Mouse (Mus musculus) intestine, embryonic 14.5 days (tissue): ENCODE measurements around the gene Kitl. TPM values are rescaled to one million over a fixed set of nuclear protein-coding genes. Genes with fewer than 3 reads are reported as not detected.

Source experiments
- ATAC-seq: fragments of 200-750 bp; cut with Nextera tagmentation; replicated peaks from 2 replicates; pipeline ENCODE4 v1.8.0; 2017; ENCODE audit warnings: low read depth, moderate number of reproducible peaks, moderate TSS enrichment, moderate library complexity; ENCODE audit not compliant: low FRiP score, low TSS enrichment
- DNase-seq: peaks from one replicate; pipeline ENCODE4 v3.0.0-alpha.2; 2018; ENCODE audit warnings: low spot score
- H3K27ac ChIP-seq: fragments of 300-500 bp; sonication (generic); 2 replicates; pipeline ENCODE4 v1.5.1; 2014; ENCODE audit warnings: low read depth, mild to moderate bottlenecking, control low read depth
- H3K27me3 ChIP-seq: fragments of 300-500 bp; sonication (generic); replicated peaks from 2 replicates; pipeline ENCODE4 v1.6.1; 2014; ENCODE audit warnings: low read length, control low read depth; ENCODE audit not compliant: control insufficient read depth, insufficient read depth
- H3K36me3 ChIP-seq: fragments of 300-500 bp; sonication (generic); 2 replicates; pipeline ENCODE4 v1.6.1; 2014; ENCODE audit warnings: low read length, control low read depth; ENCODE audit not compliant: control insufficient read depth, insufficient read depth
- H3K4me1 ChIP-seq: fragments of 300-500 bp; sonication (generic); replicated peaks from 2 replicates; pipeline ENCODE4 v1.6.1; 2014; ENCODE audit warnings: low read length, control low read depth, mixed read lengths; ENCODE audit not compliant: control insufficient read depth, insufficient read depth
- H3K4me2 ChIP-seq: fragments of 300-500 bp; sonication (generic); 2 replicates; pipeline ENCODE4 v1.6.1; 2014; ENCODE audit warnings: low read length
- H3K4me3 ChIP-seq: fragments of 300-500 bp; sonication (generic); 2 replicates; pipeline ENCODE4 v1.5.1; 2014; ENCODE audit warnings: low read depth, low read length, control low read depth, mixed read lengths
- H3K9ac ChIP-seq: fragments of 300-500 bp; sonication (generic); 2 replicates; pipeline ENCODE4 v1.6.1; 2014; ENCODE audit warnings: mild to moderate bottlenecking, low read length
- H3K9me3 ChIP-seq: fragments of 300-500 bp; sonication (generic); 2 replicates; pipeline ENCODE4 v1.6.1; 2016; ENCODE audit warnings: low read length, control low read depth; ENCODE audit not compliant: control insufficient read depth
- WGBS: fragments of 180-500 bp; shearing (Covaris S2); extraction: QIAGEN DNeasy Blood & Tissue Kit; methylation state at CpG from one replicate; pipeline ENCODE4 v1.1.7; 2014; 5-methylcytosine and 5-hydroxymethylcytosine counted together
- polyA plus RNA-seq: library from polyadenylated mRNA; unstranded; fragments of >200 nt; fragmentation: Nextera tagmentation; extraction: Ambion mirVana; gene quantifications from 2 replicates; pipeline ENCODE4 v1.2.1, GENCODE M21; 2014

Gene Kitl
- polyA plus RNA-seq, 1 experiment from 2014 or later, result 40.2 TPM

DNA sequence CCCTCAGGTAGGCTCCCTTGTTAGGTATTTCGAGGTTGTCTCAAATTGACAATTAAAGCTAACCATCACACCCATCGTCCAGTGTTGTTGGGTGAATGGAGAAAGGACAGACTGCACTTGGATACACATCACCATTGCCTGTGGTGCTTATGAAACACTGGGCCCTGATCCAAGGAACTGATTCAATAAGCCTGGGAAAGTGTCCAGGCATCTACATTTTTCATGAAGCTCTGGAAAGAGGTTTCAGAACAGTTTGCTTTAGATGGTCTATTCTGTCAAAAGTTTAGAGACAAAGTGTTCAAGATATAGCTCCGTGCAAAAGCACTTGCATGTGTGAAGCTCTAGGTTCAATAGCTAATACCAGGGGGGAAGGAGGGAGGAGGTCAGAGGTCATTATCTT is 38.6 kb downstream of the Kitl start:
- Histone ChIP-seq H3K27ac (no peak overlapping the region), H3K4me3 (no peak overlapping the region), H3K4me2 (no peak overlapping the region), H3K9ac (no peak overlapping the region), H3K36me3 (no peaks in the 10 kb centered on the region), H3K9me3 (no peaks in the 10 kb centered on the region), H3K4me1 (no peaks in the 10 kb centered on the region; the same call in 1 of the 2 replicates), H3K27me3 (no peaks in the 10 kb centered on the region)
- ATAC-seq (0 out of 2 replicates have a peak, but pooled peaks have one; percentile 45), DNase-seq (no peak)
- WGBS, result 69% methylated on average over 3 of the region's 3 CpGs

DNA sequence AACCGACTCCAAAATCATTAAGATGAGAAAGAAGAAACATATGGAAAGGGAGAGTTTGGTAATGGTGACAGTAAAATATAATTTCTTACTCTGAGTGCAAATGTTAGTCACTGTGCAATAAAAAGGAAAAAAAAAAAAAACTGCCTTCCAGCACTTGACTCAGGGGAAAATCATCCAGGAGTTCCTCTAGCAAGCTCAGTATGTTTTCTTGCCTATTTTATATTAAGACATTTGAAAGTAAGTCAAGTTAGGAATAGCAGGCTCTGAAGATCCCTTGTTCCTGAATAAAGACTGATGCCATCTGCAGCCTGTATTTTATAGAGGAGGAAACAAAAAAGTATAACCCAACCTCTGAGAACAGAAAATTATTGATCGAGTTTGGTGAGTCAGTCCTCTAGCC is 39.7 kb downstream of the Kitl start:
- H3K9ac ChIP-seq, result no peak overlapping the region
- WGBS, result 91% methylated on average over 2 of the region's 2 CpGs
- no peak overlapping the region for H3K4me3 ChIP-seq
- no peaks in the 10 kb centered on the region for H3K36me3 ChIP-seq
- no peak overlapping the region for H3K27ac ChIP-seq
- H3K4me1 ChIP-seq, result no peaks in the 10 kb centered on the region; the same call in 1 of the 2 replicates
- no peak overlapping the region for H3K4me2 ChIP-seq
- H3K27me3 ChIP-seq, result no peaks in the 10 kb centered on the region
- no peaks in the 10 kb centered on the region for H3K9me3 ChIP-seq
- no peak for DNase-seq
- ATAC-seq, result no peak

DNA sequence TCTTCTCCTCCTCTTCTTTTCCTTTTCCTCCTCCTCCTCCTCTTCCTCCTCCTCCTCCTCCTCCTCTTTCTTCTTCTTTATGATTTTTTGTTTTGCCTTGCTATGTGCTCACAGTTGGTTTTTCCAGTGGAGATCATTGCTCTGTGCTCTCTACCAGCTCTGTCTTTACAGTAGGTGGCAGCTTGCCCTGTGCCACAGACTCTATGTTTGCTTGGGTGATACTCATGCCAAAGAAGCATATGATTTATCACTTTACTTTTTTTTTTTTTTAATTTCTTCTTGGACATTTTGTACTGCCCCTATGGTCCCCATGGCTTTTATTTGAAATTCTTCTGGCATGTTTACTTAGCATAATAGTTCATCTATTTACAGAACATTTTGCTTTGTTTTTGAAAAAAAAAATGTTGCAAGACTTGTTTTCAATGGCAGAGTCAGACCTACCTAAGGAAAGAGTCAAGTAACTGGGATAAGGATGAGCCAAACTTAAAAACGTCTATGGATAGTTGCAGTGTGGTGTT is 41.7 kb downstream of the Kitl start:
- no peak for DNase-seq
- H3K9me3 ChIP-seq, result no peaks in the 10 kb centered on the region

DNA sequence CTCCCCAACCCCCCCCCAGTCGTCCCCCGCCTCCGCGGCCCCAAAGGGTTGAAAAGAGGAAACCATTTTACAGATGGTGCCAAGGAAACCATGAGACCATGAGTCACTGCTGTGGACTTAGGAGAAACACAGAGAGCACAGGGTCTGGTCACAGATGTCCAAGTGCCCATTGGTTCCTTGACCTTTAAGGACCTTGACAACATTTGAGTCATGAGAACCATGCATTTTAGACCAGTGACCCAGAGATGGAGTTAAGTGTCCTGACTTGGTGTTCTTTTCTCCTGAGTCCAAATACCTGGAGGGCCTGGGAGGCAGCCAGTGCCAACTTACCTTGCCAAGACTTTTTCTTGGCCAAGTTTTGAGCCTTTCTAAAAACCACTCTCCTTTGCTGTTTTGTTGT is 43.9 kb downstream of the Kitl start:
- Histone ChIP-seq H3K4me3 (no peak overlapping the region), H3K4me2 (no peak overlapping the region), H3K9ac (no peak overlapping the region), H3K9me3 (no peaks in the 10 kb centered on the region), H3K27me3 (no peaks in the 10 kb centered on the region), H3K4me1 (no peaks in the 10 kb centered on the region; the same call in 1 of the 2 replicates), H3K36me3 (no peaks in the 10 kb centered on the region), H3K27ac (no peak overlapping the region)
- 86% methylated on average over 4 of the region's 4 CpGs for WGBS
- DNase-seq (no peak), ATAC-seq (no peak)

More for the DNA sequence above, 41.7 kb downstream of the Kitl start:
- Histone ChIP-seq H3K36me3 (no peaks in the 10 kb centered on the region), H3K27ac (no peak overlapping the region), H3K4me3 (no peak overlapping the region), H3K4me1 (no peaks in the 10 kb centered on the region; the same call in 1 of the 2 replicates), H3K27me3 (no peaks in the 10 kb centered on the region), H3K4me2 (no peak overlapping the region), H3K9ac (no peak overlapping the region)
- no peak for ATAC-seq
- 26% methylated on average over 1 of the region's 1 CpGs for WGBS

DNA sequence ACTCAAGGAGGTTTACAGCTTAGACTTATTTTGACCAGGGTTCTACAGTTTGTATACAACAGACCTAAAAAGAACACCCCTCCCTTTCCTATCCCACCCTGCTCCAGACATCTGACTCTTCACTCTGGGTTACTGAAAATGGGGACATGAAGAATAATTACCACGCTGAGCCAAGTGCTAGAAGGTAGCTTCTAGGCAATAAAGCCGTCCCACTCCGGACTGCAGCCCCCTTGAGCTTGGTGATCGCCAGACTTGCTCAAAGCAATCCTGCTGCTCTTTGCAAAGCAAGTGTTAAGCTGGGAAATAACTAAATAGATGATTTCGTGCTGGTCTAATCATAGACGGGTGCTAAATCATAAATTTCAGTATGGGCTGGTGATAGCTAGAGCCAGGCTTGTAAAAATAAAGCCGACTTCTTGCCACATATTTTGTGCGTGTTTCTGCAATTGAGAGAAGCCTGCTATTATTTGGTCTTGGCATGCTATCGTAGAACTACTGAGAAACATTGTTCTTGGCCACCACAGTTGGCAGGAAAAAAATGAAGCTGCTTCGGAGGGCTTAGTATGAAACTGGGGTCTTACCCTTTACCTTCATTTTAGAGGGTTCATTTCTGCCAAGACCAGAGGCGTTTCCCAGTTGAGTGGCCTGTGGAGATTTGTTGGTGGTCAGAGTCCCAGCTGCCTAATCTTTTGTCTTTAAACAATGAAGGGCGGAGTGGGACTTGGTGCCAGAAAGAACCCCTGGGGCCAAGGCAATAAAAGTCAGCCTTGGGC is 50.3 kb downstream of the Kitl start:
- ATAC-seq (no peak), DNase-seq (no peak)
- Histone ChIP-seq H3K36me3 (no peaks in the 10 kb centered on the region), H3K9me3 (no peaks in the 10 kb centered on the region), H3K4me2 (no peak overlapping the region), H3K27me3 (no peaks in the 10 kb centered on the region), H3K9ac (no peak overlapping the region), H3K27ac (no peak overlapping the region), H3K4me1 (no peaks in the 10 kb centered on the region), H3K4me3 (no peak overlapping the region)
- WGBS, result 60% methylated on average over 12 of the region's 12 CpGs

DNA sequence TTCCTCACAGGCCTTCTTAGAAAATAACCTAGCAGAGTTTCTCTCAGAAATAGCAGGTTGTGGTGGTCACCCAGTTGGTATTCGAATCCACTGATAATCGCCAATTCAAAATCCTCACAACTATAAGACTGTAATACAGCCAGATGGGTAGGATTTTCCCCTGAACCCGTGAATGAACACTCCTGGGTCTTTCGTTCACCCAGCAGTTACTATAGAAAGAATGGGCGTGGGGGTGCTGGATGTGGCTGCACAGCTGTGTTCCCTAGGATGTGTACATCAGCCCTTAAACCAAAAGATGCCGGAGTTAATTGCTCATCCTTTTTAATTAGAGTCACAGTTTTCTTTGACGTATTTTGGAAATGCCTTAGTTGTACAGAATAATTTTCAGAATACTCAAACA is 50.9 kb downstream of the Kitl start:
- H3K4me1 ChIP-seq, result no peaks in the 10 kb centered on the region
- DNase-seq, result no peak
- H3K4me3 ChIP-seq, result no peak overlapping the region
- 80% methylated on average over 7 of the region's 7 CpGs for WGBS
- no peak overlapping the region for H3K4me2 ChIP-seq
- H3K27ac ChIP-seq, result no peak overlapping the region
- H3K27me3 ChIP-seq, result no peaks in the 10 kb centered on the region
- H3K9ac ChIP-seq, result no peak overlapping the region
- no peaks in the 10 kb centered on the region for H3K36me3 ChIP-seq
- ATAC-seq, result no peak
- no peaks in the 10 kb centered on the region for H3K9me3 ChIP-seq

DNA sequence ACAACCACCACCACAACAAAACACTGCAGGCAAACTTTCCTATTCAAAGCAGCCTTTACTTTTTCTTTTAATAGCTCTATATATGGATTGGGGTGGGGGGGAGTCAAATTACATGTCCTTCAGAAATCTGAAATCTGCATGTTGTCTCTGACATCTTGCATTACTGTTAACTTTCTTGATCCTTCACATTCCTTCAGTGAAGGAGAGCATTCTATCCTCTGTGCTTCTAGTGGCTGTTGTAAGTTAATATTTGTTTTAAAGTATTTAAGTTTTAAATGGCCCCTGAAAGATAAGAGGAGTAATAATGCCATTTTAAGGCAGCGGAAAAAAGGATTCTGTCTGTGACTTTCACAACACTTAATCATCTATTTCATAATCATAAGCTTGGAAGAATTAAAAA is 57.2 kb downstream of the Kitl start:
- H3K4me1 ChIP-seq, result no peaks in the 10 kb centered on the region
- no peaks in the 10 kb centered on the region for H3K36me3 ChIP-seq
- H3K4me2 ChIP-seq, result no peak overlapping the region
- ATAC-seq, result no peak
- H3K9ac ChIP-seq, result no peak overlapping the region
- 75% methylated on average over 1 of the region's 1 CpGs for WGBS
- DNase-seq, result no peak
- no peaks in the 10 kb centered on the region for H3K27me3 ChIP-seq
- no peak overlapping the region for H3K4me3 ChIP-seq
- no peak overlapping the region for H3K27ac ChIP-seq
- no peaks in the 10 kb centered on the region for H3K9me3 ChIP-seq

DNA sequence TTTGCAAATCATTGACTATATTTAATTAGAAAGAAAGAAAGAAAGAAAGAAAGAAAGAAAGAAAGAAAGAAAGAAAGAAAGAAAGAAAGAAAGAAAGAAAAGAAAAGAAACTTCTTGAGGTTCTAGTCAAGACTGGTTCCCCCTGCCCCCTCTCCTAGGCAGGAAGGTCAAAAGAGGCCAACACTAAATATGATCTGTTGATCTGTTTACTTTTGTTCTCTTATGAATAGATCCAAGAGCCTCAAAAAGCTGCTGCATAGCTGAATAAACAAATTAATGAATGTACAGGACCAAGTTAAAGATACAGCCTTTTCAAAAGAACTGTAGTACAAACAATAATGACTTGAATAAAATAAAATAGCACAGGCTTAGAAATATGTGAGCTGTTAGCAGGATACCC is 57.7 kb downstream of the Kitl start:
- H3K4me1 ChIP-seq, result no peaks in the 10 kb centered on the region
- ATAC-seq, result no peak

DNA sequence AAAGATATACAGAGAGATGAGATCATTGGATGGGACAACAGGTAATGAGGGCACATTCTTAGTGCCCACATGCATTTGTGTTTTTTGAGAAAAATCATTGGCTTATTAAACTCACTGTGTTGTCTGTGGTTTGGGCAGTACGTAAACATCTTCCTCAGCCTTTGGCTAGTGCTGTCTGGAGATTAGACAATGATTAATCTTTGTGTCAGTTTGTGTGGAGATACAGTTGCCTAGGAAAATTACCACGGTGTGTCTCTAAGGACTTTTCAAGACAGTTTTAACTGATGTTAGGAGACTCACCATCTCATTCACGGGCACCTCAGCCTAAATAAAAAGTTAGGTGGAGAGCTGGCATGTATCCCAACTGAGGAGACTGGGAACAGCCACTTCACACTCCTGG is 85.7 kb downstream of the Kitl start:
- 23% methylated on average over 3 of the region's 3 CpGs for WGBS
- Histone ChIP-seq H3K9me3 (no peaks in the 10 kb centered on the region), H3K27ac (no peak overlapping the region), H3K4me3 (no peak overlapping the region), H3K4me1 (no peaks in the 10 kb centered on the region), H3K9ac (no peak overlapping the region), H3K4me2 (no peak overlapping the region), H3K36me3 (peaks cover 5% of the 10 kb centered on the region), H3K27me3 (no peaks in the 10 kb centered on the region)
- ATAC-seq (no peak), DNase-seq (no peak)

More for the DNA sequence above, 57.7 kb downstream of the Kitl start:
- H3K4me2 ChIP-seq, result no peak overlapping the region
- no peak overlapping the region for H3K9ac ChIP-seq
- H3K36me3 ChIP-seq, result no peaks in the 10 kb centered on the region
- no peak overlapping the region for H3K4me3 ChIP-seq
- H3K27me3 ChIP-seq, result no peaks in the 10 kb centered on the region
- H3K9me3 ChIP-seq, result no peaks in the 10 kb centered on the region
- H3K27ac ChIP-seq, result no peak overlapping the region
- no peak for DNase-seq
